Mouse (Mus musculus): ENCODE data around the gene Cep104. TPM values are rescaled to one million over a fixed set of nuclear protein-coding genes. Genes with fewer than 3 reads are reported as not detected.

Gene Cep104
- polyA plus RNA-seq, 1 experiment from 2014 or later = 21.9 TPM

- no peak overlapping the region for H3K9ac ChIP-seq
- no peaks in the 10 kb centered on the region for H3K27me3 ChIP-seq (replicated peaks)
- no peak overlapping the region for H3K4me2 ChIP-seq
- H3K27ac ChIP-seq = no peak overlapping the region
- peaks cover 12% of the 10 kb centered on the region for H3K4me1 ChIP-seq
- ATAC-seq (replicated peaks) = no peak
- H3K4me3 ChIP-seq = no peak overlapping the region
- 81% methylated on average over 4 of the region's 4 CpGs for WGBS
- no peaks in the 10 kb centered on the region for H3K9me3 ChIP-seq
- H3K36me3 ChIP-seq (replicated peaks) = peaks cover 38% of the 10 kb centered on the region
These were observed 32.8 kb downstream of the Cep104 start for GRCm38 (mm10) chr4:154007759-154008158.

DNA sequence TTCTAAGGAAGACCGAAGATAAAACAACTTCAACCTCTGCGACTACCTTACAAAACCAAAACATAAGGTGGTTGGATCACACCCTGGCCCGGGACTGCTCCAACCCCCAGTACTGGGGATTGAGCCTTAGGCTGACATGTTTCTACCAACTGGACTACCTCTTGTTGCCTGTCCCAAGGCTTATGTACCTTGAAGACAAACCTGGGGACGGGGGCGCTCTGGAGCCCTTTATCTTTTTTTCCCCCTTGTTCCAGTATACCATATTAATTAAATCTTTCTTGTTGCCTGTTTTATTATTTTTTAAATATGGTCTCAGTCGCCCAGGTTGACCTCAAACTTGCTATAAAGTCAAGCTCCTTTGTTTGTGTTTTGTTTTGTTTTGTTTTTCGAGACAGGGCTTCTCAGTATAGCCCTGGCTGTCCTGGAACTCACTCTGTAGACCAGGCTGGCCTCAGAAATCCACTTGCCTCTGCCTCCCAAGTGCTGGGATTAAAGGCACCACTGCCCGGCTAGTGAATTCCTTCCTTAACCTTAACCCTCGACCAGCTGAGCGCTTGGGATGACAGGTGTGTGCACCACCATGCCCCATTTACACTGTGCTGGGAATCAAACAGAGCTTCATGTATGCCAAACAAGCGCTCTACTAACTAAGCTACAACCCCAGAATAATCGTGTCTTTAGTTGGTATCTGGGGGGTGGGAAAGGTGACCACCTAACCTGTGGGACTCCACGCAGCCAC is 36.1 kb downstream of the Cep104 start:
- no peak; the same call in 1 of the 2 replicates for ATAC-seq (replicated peaks)
- Histone ChIP-seq H3K9ac (peak overlapping the region; percentile 75), H3K9me3 (no peaks in the 10 kb centered on the region), H3K4me1 (peaks cover 28% of the 10 kb centered on the region), H3K27me3 (replicated peaks) (no peaks in the 10 kb centered on the region), H3K27ac (peak overlapping the region; percentile 72), H3K4me2 (peak overlapping the region; percentile 96), H3K36me3 (replicated peaks) (peaks cover 26% of the 10 kb centered on the region), H3K4me3 (peak overlapping the region; percentile 86)
- 27% methylated on average over 13 of the region's 13 CpGs for WGBS

GRCm38 (mm10) chr4:154011646-154012089 is 36.7 kb downstream of the Cep104 start, which contains the start of gene Lrrc47:
Lrrc47 (plus strand) TSS chr4:154011731.
- H3K27ac ChIP-seq = peak within 1 kb of the TSS; percentile 72
- no peaks in the 10 kb centered on the region for H3K27me3 ChIP-seq (replicated peaks)
- peaks cover 28% of the 10 kb centered on the region for H3K4me1 ChIP-seq
- H3K36me3 ChIP-seq (replicated peaks) = peaks cover 22% of the 10 kb centered on the region
- H3K9me3 ChIP-seq = no peaks in the 10 kb centered on the region
- peak; percentile 96 for ATAC-seq (replicated peaks)
- peak within 1 kb of the TSS; percentile 86 for H3K4me3 ChIP-seq
- WGBS = under 1% methylated on average over 59 of the region's 59 CpGs
- peak within 1 kb of the TSS; percentile 96 for H3K4me2 ChIP-seq
- peak within 1 kb of the TSS; percentile 75 for H3K9ac ChIP-seq

GRCm38 (mm10) chr4:154012132-154012882 is 37.3 kb downstream of the Cep104 start:
- H3K36me3 ChIP-seq (replicated peaks) = peaks cover 22% of the 10 kb centered on the region
- H3K4me3 ChIP-seq = peak overlapping the region; percentile 86
- H3K27ac ChIP-seq = peak overlapping the region; percentile 72
- no peaks in the 10 kb centered on the region for H3K27me3 ChIP-seq (replicated peaks)
- 3% methylated on average over 55 of the region's 55 CpGs for WGBS
- H3K9me3 ChIP-seq = no peaks in the 10 kb centered on the region
- peak overlapping the region; percentile 75 for H3K9ac ChIP-seq
- peaks cover 28% of the 10 kb centered on the region for H3K4me1 ChIP-seq
- H3K4me2 ChIP-seq = peak overlapping the region; percentile 96
- ATAC-seq (replicated peaks) = no peak

GRCm38 (mm10) chr4:154015476-154015875 is 40.5 kb downstream of the Cep104 start:
- WGBS = 89% methylated on average over 11 of the region's 11 CpGs
- Histone ChIP-seq H3K4me3 (no peak overlapping the region), H3K9me3 (no peaks in the 10 kb centered on the region), H3K36me3 (replicated peaks) (peaks cover 47% of the 10 kb centered on the region), H3K4me1 (peaks cover 28% of the 10 kb centered on the region), H3K9ac (no peak overlapping the region), H3K27me3 (replicated peaks) (no peaks in the 10 kb centered on the region), H3K27ac (no peak overlapping the region), H3K4me2 (no peak overlapping the region)
- ATAC-seq (replicated peaks) = no peak

DNA sequence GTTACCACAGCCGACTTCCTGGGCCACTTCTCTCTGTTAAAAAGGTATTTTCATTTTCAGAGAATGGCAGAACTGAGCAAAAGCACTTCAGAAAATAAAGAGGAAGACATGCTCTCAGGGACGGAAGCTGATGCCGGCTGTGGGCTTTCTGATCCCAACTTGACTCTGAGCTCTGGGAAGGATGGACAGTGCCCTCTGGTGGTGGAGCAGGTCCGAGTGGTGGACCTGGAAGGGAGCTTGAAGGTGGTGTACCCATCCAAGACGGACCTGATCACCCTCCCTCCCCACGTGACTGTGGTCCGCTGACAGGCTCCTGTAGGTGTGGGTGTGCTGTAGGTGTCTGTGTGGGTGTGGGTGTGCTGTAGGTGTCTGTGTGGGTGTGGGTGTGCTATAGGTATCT is 44.6 kb downstream of the Cep104 start:
- 72% methylated on average over 7 of the region's 7 CpGs for WGBS
- Histone ChIP-seq H3K9me3 (no peaks in the 10 kb centered on the region), H3K36me3 (replicated peaks) (peaks cover 60% of the 10 kb centered on the region), H3K27me3 (replicated peaks) (no peaks in the 10 kb centered on the region), H3K4me3 (no peak overlapping the region), H3K4me1 (no peaks in the 10 kb centered on the region), H3K9ac (no peak overlapping the region), H3K27ac (no peak overlapping the region), H3K4me2 (no peak overlapping the region)
- no peak for ATAC-seq (replicated peaks)

GRCm38 (mm10) chr4:154021432-154021831 is 46.4 kb downstream of the Cep104 start:
- peaks cover 48% of the 10 kb centered on the region for H3K36me3 ChIP-seq (replicated peaks)
- H3K9ac ChIP-seq = no peak overlapping the region
- ATAC-seq (replicated peaks) = no peak
- H3K4me1 ChIP-seq = peaks cover 9% of the 10 kb centered on the region
- H3K4me3 ChIP-seq = no peak overlapping the region
- no peak overlapping the region for H3K27ac ChIP-seq
- no peak overlapping the region for H3K4me2 ChIP-seq
- 93% methylated on average over 9 of the region's 9 CpGs for WGBS
- no peaks in the 10 kb centered on the region for H3K9me3 ChIP-seq
- no peaks in the 10 kb centered on the region; the same call in 1 of the 2 replicates for H3K27me3 ChIP-seq (replicated peaks)

- 68% methylated on average over 4 of the region's 4 CpGs for WGBS
- no peaks in the 10 kb centered on the region for H3K9me3 ChIP-seq
- no peak overlapping the region for H3K9ac ChIP-seq
- H3K27me3 ChIP-seq (replicated peaks) = no peaks in the 10 kb centered on the region; the same call in 1 of the 2 replicates
- no peak overlapping the region for H3K4me3 ChIP-seq
- H3K27ac ChIP-seq = no peak overlapping the region
- H3K36me3 ChIP-seq (replicated peaks) = peaks cover 41% of the 10 kb centered on the region
- no peak for ATAC-seq (replicated peaks)
- H3K4me2 ChIP-seq = no peak overlapping the region
- peaks cover 9% of the 10 kb centered on the region for H3K4me1 ChIP-seq
These were observed 47.4 kb downstream of the Cep104 start for GRCm38 (mm10) chr4:154022407-154022806.

- 22% methylated on average over 4 of the region's 4 CpGs for WGBS
- peaks cover 9% of the 10 kb centered on the region for H3K4me1 ChIP-seq
- H3K9ac ChIP-seq = no peak overlapping the region
- no peaks in the 10 kb centered on the region for H3K9me3 ChIP-seq
- H3K36me3 ChIP-seq (replicated peaks) = peaks cover 39% of the 10 kb centered on the region
- no peak overlapping the region for H3K27ac ChIP-seq
- ATAC-seq (replicated peaks) = no peak
- no peaks in the 10 kb centered on the region; the same call in 1 of the 2 replicates for H3K27me3 ChIP-seq (replicated peaks)
- H3K4me3 ChIP-seq = no peak overlapping the region
- H3K4me2 ChIP-seq = no peak overlapping the region
These were observed 47.9 kb downstream of the Cep104 start for GRCm38 (mm10) chr4:154022844-154023243.

- H3K4me1 ChIP-seq = peaks cover 9% of the 10 kb centered on the region
- no peak for ATAC-seq (replicated peaks)
- no peak overlapping the region for H3K4me3 ChIP-seq
- no peaks in the 10 kb centered on the region; the same call in 1 of the 2 replicates for H3K27me3 ChIP-seq (replicated peaks)
- no peak overlapping the region for H3K9ac ChIP-seq
- no peak overlapping the region for H3K4me2 ChIP-seq
- WGBS = 30% methylated on average over 8 of the region's 8 CpGs
- H3K36me3 ChIP-seq (replicated peaks) = peaks cover 28% of the 10 kb centered on the region; the same call in 1 of the 2 replicates
- H3K27ac ChIP-seq = no peak overlapping the region
- no peaks in the 10 kb centered on the region for H3K9me3 ChIP-seq
These were observed 49.0 kb downstream of the Cep104 start for GRCm38 (mm10) chr4:154023754-154024601.

GRCm38 (mm10) chr4:154024729-154025521 is 49.9 kb downstream of the Cep104 start:
- Histone ChIP-seq H3K36me3 (replicated peaks) (peaks cover 18% of the 10 kb centered on the region; the same call in 1 of the 2 replicates), H3K4me3 (peak overlapping the region; percentile 34), H3K9ac (no peak overlapping the region), H3K9me3 (no peaks in the 10 kb centered on the region), H3K27me3 (replicated peaks) (no peaks in the 10 kb centered on the region; the same call in 1 of the 2 replicates), H3K27ac (no peak overlapping the region), H3K4me1 (peaks cover 9% of the 10 kb centered on the region), H3K4me2 (no peak overlapping the region)
- WGBS = 39% methylated on average over 17 of the region's 17 CpGs
- ATAC-seq (replicated peaks) = no peak
